Mouse (Mus musculus) cortical plate, adult 2 months (tissue): Measurements from ENCODE around the gene Bcl7a.

Source experiments
- CTCF ChIP-seq: fragments of 200-500 bp; IDR thresholded peaks from 2 replicates; pipeline ENCODE4 v1.5.1; 2011; ENCODE audit warnings: mild to moderate bottlenecking, control low read depth, low read length; ENCODE audit not compliant: insufficient read depth; ENCODE audit errors: extremely low read depth
- POLR2A ChIP-seq: fragments of 200-500 bp; IDR thresholded peaks from 2 replicates; pipeline ENCODE4 v1.6.1; 2011; ENCODE audit warnings: mild to moderate bottlenecking, low read length, control low read depth; ENCODE audit not compliant: insufficient read depth; ENCODE audit errors: extremely low read depth

- TF ChIP-seq CTCF (no peak), POLR2A (no peak)
Observed at GRCm38 (mm10) chr5:123307630-123308282, 35.9 kb upstream of the Bcl7a start.
